Mouse (Mus musculus) 416B (cell line): ENCODE data around the gene Acox2.
"Not testable (repeated sequence)": the region's sequence is repeated elsewhere in the genome, so short reads cannot be mapped to it uniquely, and the experiment has no call there.

Experiments used
- DNase-seq: peaks from one replicate; pipeline ENCODE4 v3.0.0; 2011; ENCODE audit warnings: low read depth

Acox2 gene

GRCm38 (mm10) chr14:8259166-8259565 is at the start of gene Acox2:
Gene Acox2, minus strand, starts transcription at chr14:8259353.
- no peak for DNase-seq

GRCm38 (mm10) chr14:8308650-8309049 is 49.5 kb upstream of the Acox2 start:
- DNase-seq = no peak

- DNase-seq = peak; percentile 22
These were observed 47.7 kb upstream of the Acox2 start for GRCm38 (mm10) chr14:8306884-8307283.

- DNase-seq = no peak
These were observed 45.9 kb upstream of the Acox2 start for GRCm38 (mm10) chr14:8305014-8305413.

GRCm38 (mm10) chr14:8304082-8304481 is 44.9 kb upstream of the Acox2 start:
- peak; percentile 10 for DNase-seq

- DNase-seq = no peak
These were observed 43.5 kb upstream of the Acox2 start for GRCm38 (mm10) chr14:8302687-8303086.

- peak; percentile 71 for DNase-seq
These were observed 41.1 kb upstream of the Acox2 start for GRCm38 (mm10) chr14:8300281-8300680.

GRCm38 (mm10) chr14:8297889-8298293 is 38.7 kb upstream of the Acox2 start:
- DNase-seq = no peak

- no peak for DNase-seq
These were observed 35.1 kb upstream of the Acox2 start for GRCm38 (mm10) chr14:8294257-8294656.

GRCm38 (mm10) chr14:8286595-8286994 is 27.4 kb upstream of the Acox2 start:
- DNase-seq = peak; percentile 42

- no peak for DNase-seq
These were observed 24.6 kb upstream of the Acox2 start for GRCm38 (mm10) chr14:8283784-8284183.

GRCm38 (mm10) chr14:8271281-8271680 is 12.1 kb upstream of the Acox2 start:
- not testable (repeated sequence) for DNase-seq

GRCm38 (mm10) chr14:8264378-8264777 is 5.2 kb upstream of the Acox2 start:
- no peak for DNase-seq

- no peak for DNase-seq
These were observed 3.1 kb upstream of the Acox2 start for GRCm38 (mm10) chr14:8262242-8262641.

- DNase-seq = no peak
These were observed 1.1 kb upstream of the Acox2 start for GRCm38 (mm10) chr14:8260214-8260613.

- peak; percentile 51 for DNase-seq
These were observed 401 bp downstream of the Acox2 start for GRCm38 (mm10) chr14:8258752-8259151.

GRCm38 (mm10) chr14:8258335-8258627 is 872 bp downstream of the Acox2 start:
- DNase-seq = no peak

- DNase-seq = no peak
These were observed 1.4 kb downstream of the Acox2 start for GRCm38 (mm10) chr14:8257521-8258334.

- DNase-seq = no peak
These were observed 2.3 kb downstream of the Acox2 start for GRCm38 (mm10) chr14:8256881-8257280.

- DNase-seq = no peak
These were observed 3.1 kb downstream of the Acox2 start for GRCm38 (mm10) chr14:8256072-8256471.

- peak; percentile 83 for DNase-seq
These were observed 4.0 kb downstream of the Acox2 start for GRCm38 (mm10) chr14:8255076-8255729.

GRCm38 (mm10) chr14:8251330-8251885 is 7.7 kb downstream of the Acox2 start:
- DNase-seq = no peak

- peak; percentile 51 for DNase-seq
These were observed 8.8 kb downstream of the Acox2 start for GRCm38 (mm10) chr14:8250141-8250871.
